Mouse (Mus musculus): ENCODE measurements around the gene Pheta2. TPM values are rescaled to one million over a fixed set of nuclear protein-coding genes. Genes with fewer than 3 reads are reported as not detected.

The Pheta2 gene
- polyA plus RNA-seq, 2 experiments, result 11.9 to 12.8 TPM

DNA sequence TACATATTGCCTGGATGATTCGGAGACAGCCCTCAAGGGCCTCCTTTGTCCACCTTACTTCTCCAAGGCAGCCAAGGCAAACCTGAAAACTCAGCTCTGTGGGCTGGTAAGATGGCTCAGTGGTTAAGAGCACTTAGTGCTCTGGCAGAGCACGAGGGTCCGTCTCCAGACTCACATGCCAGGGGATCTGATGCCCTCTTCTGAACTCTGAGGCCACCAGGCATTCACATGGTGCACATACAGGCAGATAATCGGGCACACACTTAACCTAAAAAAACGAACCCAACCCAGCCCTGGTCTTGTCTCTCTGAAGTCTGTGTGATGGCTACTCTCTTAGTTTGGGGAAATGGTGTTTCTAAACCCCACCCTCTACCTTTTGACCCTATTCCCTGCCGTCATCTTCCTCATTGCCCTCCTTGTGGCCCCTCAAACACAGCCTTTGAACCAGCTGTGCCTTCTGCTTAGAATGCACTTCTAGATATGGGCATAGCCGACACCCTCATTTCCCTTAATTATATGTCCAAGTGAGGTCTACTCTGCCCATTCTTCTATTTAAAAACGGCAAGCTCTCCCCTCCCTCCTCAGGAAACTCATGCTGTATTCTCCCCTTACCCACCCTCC is 1.0 kb downstream of the Pheta2 start:
- H3K36me3 ChIP-seq (ENCODE audit: control insufficient read depth, insufficient read depth, low read length), result peaks cover 22% of the 10 kb centered on the region
- 70% methylated on average over 8 of the region's 8 CpGs for WGBS
- no peaks in the 10 kb centered on the region for H3K9me3 ChIP-seq (ENCODE audit: control insufficient read depth, low read length)
- H3K27me3 ChIP-seq (ENCODE audit: control insufficient read depth, insufficient read depth, low read length), result no peaks in the 10 kb centered on the region
- peaks cover 19% of the 10 kb centered on the region for H3K4me1 ChIP-seq (ENCODE audit: control insufficient read depth, insufficient read depth, low read length)
- H3K9ac ChIP-seq (ENCODE audit: low read depth, low read length, severe bottlenecking), result no peak overlapping the region
- no peak for TF ChIP-seq POLR2A (IDR thresholded peaks at IDR 0.05; ENCODE audit: borderline replicate concordance, extremely low read depth, insufficient read depth, insufficient read length)
- no peak overlapping the region for H3K4me3 ChIP-seq (replicated peaks; ENCODE audit: low read length)
- H3K27ac ChIP-seq (replicated peaks; ENCODE audit: low read depth, low read length), result no peak overlapping the region
- ATAC-seq (ENCODE audit: low FRiP score, low read depth), result no peak
- H3K4me2 ChIP-seq (replicated peaks; ENCODE audit: low read depth, low read length, severe bottlenecking), result 0 out of 2 replicates have a peak overlapping the region, but pooled peaks have one; percentile 71
- DNase-seq (ENCODE audit: low spot score), result no peak

DNA sequence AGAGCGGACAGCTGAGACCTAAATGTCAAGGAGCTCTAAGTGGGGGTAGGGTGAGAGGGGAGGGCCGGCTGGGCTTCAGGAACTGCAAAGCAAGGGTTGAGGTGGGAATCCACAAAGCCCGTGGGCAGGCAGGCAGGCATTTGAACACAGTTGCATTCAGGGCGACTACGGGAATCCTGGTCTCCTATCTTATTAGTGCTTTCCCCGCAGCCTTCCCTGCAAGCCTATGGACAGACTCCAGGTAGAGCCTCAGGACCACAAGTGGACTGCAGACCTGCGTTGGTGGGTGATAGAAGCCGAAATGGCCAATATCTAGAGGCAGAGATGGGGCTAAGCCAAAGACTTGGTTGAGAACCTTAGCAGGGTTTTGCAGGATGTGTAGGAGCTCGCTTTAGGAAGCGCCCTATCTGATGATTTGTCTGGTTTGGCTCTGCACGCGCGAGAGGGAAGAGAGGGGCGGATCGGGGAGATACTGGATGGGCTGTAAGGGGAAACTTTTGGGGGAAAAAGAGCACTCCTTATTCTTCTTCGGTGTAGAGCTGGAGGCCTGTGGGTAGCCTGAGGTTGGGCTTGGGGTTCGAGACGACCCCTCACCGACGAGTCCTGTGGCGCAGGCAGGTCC is 1.8 kb downstream of the Pheta2 start:
- DNase-seq (ENCODE audit: low spot score) (no peak), ATAC-seq (ENCODE audit: low FRiP score, low read depth) (no peak)
- H3K4me3 ChIP-seq (replicated peaks; ENCODE audit: low read length), result peak overlapping the region; percentile 54
- TF ChIP-seq POLR2A (IDR thresholded peaks at IDR 0.05; ENCODE audit: borderline replicate concordance, extremely low read depth, insufficient read depth, insufficient read length), result no peak
- no peaks in the 10 kb centered on the region for H3K27me3 ChIP-seq (ENCODE audit: control insufficient read depth, insufficient read depth, low read length)
- H3K36me3 ChIP-seq (ENCODE audit: control insufficient read depth, insufficient read depth, low read length), result peaks cover 14% of the 10 kb centered on the region
- H3K9me3 ChIP-seq (ENCODE audit: control insufficient read depth, low read length), result no peaks in the 10 kb centered on the region
- peak overlapping the region; percentile 75 for H3K4me2 ChIP-seq (replicated peaks; ENCODE audit: low read depth, low read length, severe bottlenecking)
- H3K27ac ChIP-seq (replicated peaks; ENCODE audit: low read depth, low read length), result peak overlapping the region; percentile 79
- H3K4me1 ChIP-seq (ENCODE audit: control insufficient read depth, insufficient read depth, low read length), result peaks cover 19% of the 10 kb centered on the region
- WGBS, result 41% methylated on average over 21 of the region's 21 CpGs
- H3K9ac ChIP-seq (ENCODE audit: low read depth, low read length, severe bottlenecking), result peak overlapping the region; percentile 85

GRCm38 (mm10) chr15:82341036-82341501 is 2.3 kb downstream of the Pheta2 start:
- Histone ChIP-seq H3K4me3 (replicated peaks; ENCODE audit: low read length) (peak overlapping the region; percentile 54), H3K4me2 (replicated peaks; ENCODE audit: low read depth, low read length, severe bottlenecking) (peak overlapping the region; percentile 75), H3K4me1 (ENCODE audit: control insufficient read depth, insufficient read depth, low read length) (peaks cover 19% of the 10 kb centered on the region), H3K27ac (replicated peaks; ENCODE audit: low read depth, low read length) (peak overlapping the region; percentile 79), H3K36me3 (ENCODE audit: control insufficient read depth, insufficient read depth, low read length) (peaks cover 9% of the 10 kb centered on the region), H3K27me3 (ENCODE audit: control insufficient read depth, insufficient read depth, low read length) (no peaks in the 10 kb centered on the region), H3K9ac (ENCODE audit: low read depth, low read length, severe bottlenecking) (peak overlapping the region; percentile 85), H3K9me3 (ENCODE audit: control insufficient read depth, low read length) (no peaks in the 10 kb centered on the region)
- WGBS, result 2% methylated on average over 36 of the region's 40 CpGs
- ATAC-seq (ENCODE audit: low FRiP score, low read depth), result peak; percentile 5; the same call in 1 of the 2 replicates
- 0 out of 2 replicates have a peak, but pooled peaks have one; percentile 63 for TF ChIP-seq POLR2A (IDR thresholded peaks at IDR 0.05; ENCODE audit: borderline replicate concordance, extremely low read depth, insufficient read depth, insufficient read length)
- peak; percentile 55 for DNase-seq (ENCODE audit: low spot score)

DNA sequence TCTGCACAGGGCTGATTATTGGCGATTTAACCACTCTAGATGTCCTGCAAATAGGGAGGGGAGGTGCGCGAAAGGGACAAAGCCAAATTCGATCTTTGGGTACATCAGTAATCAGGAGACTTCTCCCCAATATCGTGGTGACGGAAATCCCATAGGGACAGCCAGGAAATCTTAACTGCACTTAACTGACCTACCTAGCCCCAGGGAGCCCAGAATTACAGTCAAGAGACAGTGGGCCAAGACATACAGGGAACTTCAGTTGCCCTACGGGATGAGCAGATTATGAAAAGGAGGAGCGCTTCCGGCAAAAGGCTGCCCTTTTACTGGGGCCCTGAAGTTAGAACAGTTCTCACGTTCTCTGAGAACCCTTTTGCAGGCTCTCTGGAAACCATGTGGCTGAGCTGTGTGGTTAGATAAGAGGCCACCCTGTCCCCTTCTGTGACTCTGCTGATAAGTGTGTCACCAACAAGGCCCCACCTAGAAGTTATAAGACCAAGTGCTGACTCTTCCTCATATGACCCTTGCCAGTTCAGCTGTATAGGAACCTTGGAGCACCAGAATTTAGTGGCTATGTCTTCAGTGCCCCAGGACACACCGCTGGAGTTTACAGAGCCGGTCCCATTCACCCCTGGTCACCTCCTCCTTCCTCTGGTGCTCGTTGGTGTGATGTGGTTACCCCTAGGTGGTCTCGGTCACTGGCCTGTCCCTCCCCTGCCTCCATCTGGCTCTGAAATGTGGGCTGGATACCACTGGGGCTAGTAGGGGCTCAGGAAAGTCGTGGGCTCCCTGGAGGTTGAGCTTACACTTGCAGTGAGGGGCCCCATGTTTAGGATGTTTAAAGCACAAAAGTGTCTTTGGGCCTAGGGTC is 3.2 kb downstream of the Pheta2 start:
- H3K9ac ChIP-seq (ENCODE audit: low read depth, low read length, severe bottlenecking), result peak overlapping the region; percentile 85
- ATAC-seq (ENCODE audit: low FRiP score, low read depth) (no peak), DNase-seq (ENCODE audit: low spot score) (no peak)
- peak overlapping the region; percentile 54 for H3K4me3 ChIP-seq (replicated peaks; ENCODE audit: low read length)
- 58% methylated on average over 15 of the region's 15 CpGs for WGBS
- H3K4me1 ChIP-seq (ENCODE audit: control insufficient read depth, insufficient read depth, low read length), result peaks cover 24% of the 10 kb centered on the region
- no peaks in the 10 kb centered on the region for H3K27me3 ChIP-seq (ENCODE audit: control insufficient read depth, insufficient read depth, low read length)
- H3K36me3 ChIP-seq (ENCODE audit: control insufficient read depth, insufficient read depth, low read length), result peaks cover 2% of the 10 kb centered on the region; the same call in 1 of the 2 replicates
- peak overlapping the region; percentile 79 for H3K27ac ChIP-seq (replicated peaks; ENCODE audit: low read depth, low read length)
- TF ChIP-seq POLR2A (IDR thresholded peaks at IDR 0.05; ENCODE audit: borderline replicate concordance, extremely low read depth, insufficient read depth, insufficient read length), result no peak
- H3K9me3 ChIP-seq (ENCODE audit: control insufficient read depth, low read length), result no peaks in the 10 kb centered on the region
- H3K4me2 ChIP-seq (replicated peaks; ENCODE audit: low read depth, low read length, severe bottlenecking), result peak overlapping the region; percentile 75

DNA sequence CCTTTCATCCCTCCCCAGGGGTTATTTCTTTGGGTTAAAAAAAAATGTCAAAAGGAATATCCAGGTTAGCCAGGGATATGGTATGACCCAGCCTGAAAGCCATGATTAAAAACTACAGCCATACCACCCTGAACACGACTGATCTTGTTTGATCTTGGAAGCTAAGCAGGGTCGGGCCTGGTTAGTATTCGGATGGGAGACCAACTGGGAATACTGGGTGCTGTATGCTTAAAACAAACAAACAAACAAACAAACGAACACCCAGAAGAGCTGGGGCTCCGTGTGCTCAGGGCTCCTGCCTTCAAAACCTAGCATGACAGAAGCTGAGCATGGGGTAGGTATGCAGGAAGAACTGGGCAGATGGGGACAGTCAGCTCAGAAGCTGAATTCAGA is 3.8 kb downstream of the Pheta2 start:
- DNase-seq (ENCODE audit: low spot score), result no peak
- H3K9me3 ChIP-seq (ENCODE audit: control insufficient read depth, low read length), result no peaks in the 10 kb centered on the region
- H3K36me3 ChIP-seq (ENCODE audit: control insufficient read depth, insufficient read depth, low read length), result peaks cover 2% of the 10 kb centered on the region; the same call in 1 of the 2 replicates
- peaks cover 27% of the 10 kb centered on the region for H3K4me1 ChIP-seq (ENCODE audit: control insufficient read depth, insufficient read depth, low read length)
- ATAC-seq (ENCODE audit: low FRiP score, low read depth), result no peak
- no peak for TF ChIP-seq POLR2A (IDR thresholded peaks at IDR 0.05; ENCODE audit: borderline replicate concordance, extremely low read depth, insufficient read depth, insufficient read length)
- H3K4me3 ChIP-seq (replicated peaks; ENCODE audit: low read length), result no peak overlapping the region
- no peaks in the 10 kb centered on the region for H3K27me3 ChIP-seq (ENCODE audit: control insufficient read depth, insufficient read depth, low read length)
- no peak overlapping the region for H3K27ac ChIP-seq (replicated peaks; ENCODE audit: low read depth, low read length)
- no peak overlapping the region for H3K9ac ChIP-seq (ENCODE audit: low read depth, low read length, severe bottlenecking)
- 78% methylated on average over 5 of the region's 5 CpGs for whole genome bisulfite sequencing
- H3K4me2 ChIP-seq (replicated peaks; ENCODE audit: low read depth, low read length, severe bottlenecking), result no peak overlapping the region

Measured in limb, embryonic 14.5 days (tissue).